Mouse (Mus musculus) adrenal gland, postnatal 14 days (tissue): Measurements from ENCODE around the gene Clpx. TPM values are rescaled to one million over a fixed set of nuclear protein-coding genes. Genes with fewer than 3 reads are reported as not detected.
"Not testable (repeated sequence)": the region's sequence is repeated elsewhere in the genome, so short reads cannot be mapped to it uniquely, and the experiment has no call there.

Source experiments
- DNase-seq: peaks from one replicate; pipeline ENCODE4 v3.0.0; 2021; ENCODE audit warnings: mixed read lengths
- total RNA-seq: library from RNA; stranded (reverse); gene quantifications from 2 replicates; pipeline ENCODE4 v1.2.3, GENCODE M21; 2021

Clpx gene
- total RNA-seq, 1 experiment from 2014 or later: 132 TPM

DNA sequence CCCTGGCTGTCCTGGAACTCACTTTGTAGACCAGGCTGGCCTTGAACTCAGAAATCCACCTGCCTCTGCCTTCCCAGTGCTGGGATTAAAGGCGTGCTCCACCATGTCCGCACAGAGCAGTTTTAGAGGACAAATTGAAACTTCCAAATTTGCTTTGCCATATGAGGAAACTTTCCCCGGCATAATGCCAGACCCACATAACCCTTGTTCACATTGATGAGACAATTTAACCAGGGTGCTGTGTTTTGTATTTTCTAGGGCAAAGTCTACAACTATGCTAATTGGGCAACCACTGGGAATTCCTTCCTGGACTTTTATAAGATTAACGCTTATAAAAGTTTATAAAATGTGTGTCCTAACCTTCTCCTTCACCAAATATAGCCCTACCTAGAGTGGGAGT, 4.1 kb upstream of the Clpx start:
- peak; percentile 62 for DNase-seq

DNA sequence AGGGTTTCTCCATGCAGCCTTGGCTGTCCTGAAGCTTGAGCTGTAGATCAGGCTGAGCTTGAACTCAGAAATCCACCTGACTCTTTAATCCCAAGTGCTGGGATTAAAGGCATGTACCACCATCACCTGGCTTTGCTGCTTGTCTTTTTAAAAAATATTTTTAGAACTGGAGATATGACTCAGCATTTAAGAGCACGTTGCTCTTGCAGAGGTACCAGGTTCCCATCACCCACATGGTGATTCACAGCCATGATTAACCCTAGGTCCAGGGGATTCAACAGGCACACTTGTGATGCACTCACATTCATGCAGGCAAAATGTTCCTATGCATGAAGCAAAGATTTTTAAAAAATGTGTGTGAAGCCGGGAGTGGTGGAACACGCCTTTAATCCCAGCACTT, 1.6 kb upstream of the Clpx start:
- no peak for DNase-seq

DNA sequence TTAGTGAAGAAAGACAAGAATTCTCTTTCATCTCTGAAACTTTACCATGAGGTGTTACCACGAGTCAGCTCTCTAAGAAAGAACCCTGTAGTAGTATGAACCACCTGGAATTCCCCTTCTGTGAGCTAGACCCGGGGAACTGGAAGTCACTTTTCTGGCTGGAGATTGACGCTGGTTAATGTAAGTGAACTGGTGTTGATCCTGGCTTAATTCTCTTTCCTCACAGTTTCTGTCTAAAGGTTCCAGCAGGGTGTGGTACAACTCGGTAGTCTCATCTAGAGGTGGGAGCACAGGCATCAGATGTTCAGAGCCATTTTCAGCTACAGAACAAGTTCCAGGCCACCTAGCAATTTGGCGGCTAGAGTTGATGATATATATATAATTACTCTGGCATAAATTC, 941 bp upstream of the Clpx start:
- DNase-seq: no peak

DNA sequence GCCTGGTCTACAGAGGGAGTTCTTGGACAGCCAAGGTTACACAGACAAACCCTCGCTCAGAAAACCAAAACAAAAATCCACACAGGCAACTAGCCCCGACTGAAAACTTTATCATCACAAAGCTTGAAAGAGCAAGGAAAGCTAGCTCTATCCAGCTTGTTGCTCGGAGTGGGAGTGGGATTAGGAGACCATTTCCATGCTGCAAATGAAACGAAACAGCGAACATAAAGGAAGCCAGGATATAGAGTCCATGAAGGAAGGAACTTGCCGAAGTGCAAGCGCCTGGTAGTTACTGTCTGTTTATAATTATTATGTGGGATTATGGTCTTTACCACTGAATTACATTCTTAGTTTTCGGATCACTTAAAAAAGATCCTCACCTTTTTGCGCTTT, 484 bp upstream of the Clpx start:
- no peak for DNase-seq

DNA sequence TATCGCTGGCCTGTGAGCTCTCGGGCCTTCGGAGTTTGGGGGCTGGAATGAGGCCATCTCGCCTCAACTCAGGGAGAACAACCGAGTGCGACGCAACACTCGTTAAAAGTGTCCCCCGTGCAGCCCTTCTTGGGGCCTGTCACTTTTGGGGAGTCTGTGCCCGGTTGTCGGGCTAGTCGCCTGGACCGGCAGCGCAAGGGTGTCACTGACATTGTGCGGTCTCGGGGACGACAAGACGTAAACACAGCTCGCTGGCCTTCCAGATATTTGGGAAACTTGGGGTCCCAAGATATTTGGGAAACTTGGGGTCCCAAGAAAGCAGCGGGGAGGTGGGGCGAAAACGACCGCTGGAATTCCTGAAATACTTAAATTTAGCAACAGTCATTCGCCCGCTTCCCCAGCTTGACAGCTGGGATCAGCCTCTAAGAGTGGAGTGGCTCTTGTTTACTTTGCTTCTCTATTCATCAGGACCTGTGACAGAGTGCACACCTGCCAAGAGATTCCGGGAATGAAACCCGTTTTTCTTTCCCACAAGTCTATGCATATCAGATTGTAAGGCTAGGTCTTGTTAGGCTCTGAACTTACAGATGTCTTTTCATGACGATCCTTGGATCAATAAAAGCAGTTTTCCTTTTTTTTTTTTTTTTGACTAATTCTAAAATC, 787 bp downstream of the Clpx start:
- DNase-seq: no peak

DNA sequence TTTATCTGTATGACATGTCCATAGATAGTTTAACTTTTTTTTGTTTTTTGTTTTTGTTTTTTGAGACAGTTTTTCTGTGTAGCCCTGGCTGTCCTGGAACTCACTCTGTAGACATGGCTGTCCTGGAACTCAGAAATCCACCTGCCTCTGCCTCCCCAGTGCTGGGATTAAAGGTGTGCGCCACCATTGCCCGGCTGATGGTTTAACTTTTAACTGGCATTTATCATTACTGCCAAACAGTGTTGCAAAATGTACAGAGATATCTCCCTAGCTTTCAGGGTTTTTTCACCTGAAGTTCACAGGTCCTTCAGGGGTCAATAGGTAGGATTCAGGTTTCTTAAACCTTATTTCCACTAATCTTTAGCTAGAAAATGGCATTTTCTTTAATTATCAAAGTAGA, 3.0 kb downstream of the Clpx start:
- DNase-seq: no peak

DNA sequence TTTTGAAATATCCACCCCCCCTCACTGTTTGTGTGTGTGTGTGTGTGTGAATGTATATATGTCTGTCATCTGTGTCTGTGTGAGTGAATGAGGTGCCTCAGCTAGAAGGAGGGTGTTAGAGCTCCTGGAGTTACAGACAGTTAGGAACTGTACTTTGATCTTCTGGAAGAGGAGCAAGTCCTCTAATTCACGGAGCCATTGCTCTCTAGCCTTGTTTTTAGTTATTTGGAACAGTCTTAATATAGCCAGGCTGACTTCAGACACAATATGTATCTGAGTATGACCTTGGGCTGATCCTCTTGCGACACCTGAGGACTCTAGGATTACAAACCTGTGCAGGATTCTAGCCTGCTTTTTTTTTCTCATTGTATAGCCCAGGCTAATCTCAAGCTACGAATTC, 4.7 kb downstream of the Clpx start:
- peak; percentile 1 for DNase-seq

DNA sequence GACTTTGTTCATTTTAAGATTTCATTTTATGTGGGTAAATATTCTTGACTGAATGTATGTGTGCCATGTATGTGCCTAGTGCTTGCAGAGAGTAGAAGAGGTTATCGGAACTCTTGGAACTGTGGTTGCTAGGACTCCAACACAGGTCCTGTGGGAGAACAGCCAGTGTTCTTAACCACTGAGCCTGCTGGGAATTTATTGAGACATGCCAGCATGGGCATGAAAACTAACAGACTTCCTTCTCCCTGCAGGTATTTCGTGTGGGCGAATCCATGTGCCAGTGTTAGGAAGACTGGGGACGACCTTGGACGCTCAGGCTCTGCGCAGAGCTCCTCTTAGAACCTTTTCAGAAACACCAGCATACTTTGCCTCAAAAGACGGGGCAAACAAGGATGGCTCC, 5.6 kb downstream of the Clpx start:
- peak; percentile 33 for DNase-seq

DNA sequence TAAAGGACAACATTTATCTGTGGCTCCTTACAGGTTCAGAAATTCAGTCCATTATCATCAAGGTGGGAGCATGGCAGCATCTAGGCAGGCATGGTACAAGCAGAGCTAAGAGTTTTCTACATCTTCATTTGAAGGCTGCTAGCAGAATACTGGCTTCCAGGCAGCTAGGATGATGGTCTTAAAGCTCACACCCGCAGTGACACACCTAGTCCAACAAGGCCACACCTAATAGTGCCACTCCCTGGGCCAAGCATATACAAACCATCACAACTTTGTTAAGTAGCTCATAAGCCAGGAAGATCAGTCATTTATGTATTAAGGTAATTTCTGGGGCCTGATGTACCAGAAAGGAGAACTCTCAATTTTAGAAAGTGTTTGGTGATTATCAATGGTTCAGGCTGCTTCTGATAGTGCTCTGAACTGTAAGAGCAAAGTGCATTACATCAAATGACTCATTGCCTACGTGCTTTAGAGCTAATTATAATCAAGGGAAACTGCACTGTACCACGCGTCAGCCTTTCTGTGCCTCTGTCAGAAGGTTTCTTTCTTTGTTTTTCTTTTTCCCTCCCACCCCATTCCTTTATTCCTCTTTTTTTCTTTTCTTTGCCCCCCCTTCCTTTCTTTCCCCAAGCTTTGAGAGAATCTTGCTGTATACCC, 8.4 kb downstream of the Clpx start:
- no peak for DNase-seq

DNA sequence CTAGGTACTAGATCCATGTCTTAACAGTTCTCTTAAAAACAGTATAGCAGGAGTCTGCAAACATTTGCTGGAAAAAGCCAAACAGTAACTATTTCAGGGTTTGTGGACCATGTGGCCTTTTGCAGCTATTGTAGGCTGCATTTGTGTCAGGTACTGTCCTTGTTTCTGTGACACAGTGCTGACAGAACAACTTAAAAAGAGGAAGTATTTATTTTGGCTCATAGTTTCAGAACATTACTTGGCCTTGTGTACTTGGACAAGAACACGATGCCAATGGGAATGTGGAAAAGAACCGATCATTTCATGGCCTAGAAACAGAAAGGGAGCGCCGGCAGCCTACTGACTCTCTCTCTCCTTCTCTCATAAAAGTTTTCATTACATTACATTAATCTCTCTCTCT, 9.5 kb downstream of the Clpx start:
- no peak for DNase-seq

DNA sequence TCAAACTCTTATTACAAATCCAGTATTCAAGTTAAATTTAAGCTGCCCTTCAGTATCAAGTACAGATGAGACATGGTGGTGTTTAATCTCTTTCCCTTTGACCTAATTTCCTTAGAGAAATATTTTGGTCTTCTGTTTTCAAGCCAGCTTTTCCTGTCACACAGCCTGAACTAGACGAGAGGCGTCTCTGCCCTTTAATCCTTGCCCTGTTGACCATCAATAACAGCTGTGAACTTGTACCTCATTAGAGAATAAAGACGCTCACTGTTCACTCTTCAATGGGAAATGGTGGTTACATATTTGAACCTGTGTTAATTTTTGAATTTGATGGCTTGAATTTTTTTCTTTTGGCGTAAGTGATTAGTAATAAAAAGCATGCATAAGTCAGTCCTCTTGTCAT, 10.2 kb downstream of the Clpx start:
- DNase-seq: no peak

DNA sequence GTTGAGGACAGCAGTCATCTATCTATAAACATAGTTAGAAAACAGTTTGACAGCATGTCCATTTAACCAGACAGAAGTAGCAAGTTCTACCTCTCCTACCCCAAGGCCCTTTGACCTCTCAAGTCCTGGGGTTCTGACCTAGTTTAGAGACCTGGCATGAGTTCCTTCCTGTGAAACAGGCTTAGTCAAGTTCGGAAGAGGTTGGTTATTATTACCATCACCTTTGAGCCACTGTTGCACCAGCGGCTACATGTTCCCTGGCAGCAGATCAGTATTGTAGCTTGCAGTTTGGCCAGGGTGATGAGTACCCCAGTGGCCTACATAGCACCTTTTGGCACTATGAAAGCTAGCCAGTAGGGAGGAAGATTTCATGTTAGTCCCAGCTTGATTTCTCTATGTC, 12.6 kb downstream of the Clpx start:
- DNase-seq: peak; percentile 50

DNA sequence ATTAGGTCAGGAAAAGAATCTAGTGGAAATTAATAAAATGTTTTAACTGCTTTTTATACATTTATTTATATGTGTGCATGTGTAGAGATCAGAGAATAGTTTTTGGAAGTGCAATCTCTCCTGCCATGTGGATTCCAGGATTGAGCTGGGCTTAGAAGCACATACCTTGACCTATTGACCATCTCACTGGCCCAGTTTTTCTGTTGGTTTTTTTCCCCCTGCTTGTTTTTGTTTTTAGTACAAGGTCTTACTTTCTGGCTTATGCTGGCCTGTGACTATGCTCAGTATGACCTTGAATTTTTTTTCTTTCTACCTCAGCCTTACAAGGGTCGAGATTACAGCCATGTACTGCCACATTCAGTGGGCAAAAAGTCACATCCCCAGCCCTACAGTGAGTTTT, 14.0 kb downstream of the Clpx start:
- DNase-seq: no peak

DNA sequence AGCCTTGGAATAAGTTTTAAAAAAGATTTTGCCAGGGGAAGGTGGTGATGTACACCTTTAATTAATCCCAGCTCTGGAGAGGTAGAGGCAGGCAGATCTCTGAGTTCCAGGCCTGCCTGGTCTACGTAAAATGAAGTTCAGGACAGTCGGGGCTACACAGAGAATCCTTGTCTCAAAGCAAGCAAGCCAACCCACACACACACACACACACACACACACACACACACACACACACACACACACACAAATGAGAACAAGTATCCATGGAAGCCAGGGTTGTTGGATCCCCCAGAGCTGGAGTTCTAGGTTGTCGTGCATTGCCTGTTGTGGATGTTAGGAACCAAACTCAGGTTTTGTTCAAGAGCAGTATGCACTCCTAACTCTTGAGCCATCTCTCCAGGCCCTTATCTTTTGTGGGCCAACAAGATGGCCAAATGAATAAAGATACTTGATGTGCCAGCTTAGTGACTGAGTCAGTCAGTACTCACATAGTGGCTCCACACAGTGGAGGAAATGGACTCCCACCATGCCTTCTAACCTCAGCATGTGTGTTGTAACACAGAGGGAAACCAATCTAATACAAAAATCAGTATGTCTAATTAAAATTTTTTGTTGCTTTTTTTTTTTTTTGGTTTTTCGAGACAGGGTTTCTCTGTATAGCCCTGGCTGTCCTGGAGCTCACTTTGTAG, 18.8 kb downstream of the Clpx start:
- DNase-seq: no peak

DNA sequence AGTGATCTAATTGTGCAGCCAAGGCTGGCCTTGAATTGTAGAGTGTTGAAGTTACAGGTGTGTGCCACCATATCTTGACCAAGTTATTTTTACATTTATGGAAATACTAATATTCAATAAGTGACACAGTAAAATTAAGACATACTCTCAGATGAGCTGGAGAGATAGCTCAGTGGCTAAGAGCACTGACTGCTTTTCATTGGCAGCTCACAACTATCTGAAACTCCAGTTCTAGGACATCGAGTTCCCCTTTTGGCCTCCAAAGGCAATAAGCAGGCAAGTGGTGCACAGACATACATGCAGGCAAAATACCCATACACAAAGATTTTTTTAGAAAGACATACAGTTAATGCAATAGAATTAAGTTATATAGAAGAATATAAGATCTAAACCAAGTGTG, 19.8 kb downstream of the Clpx start:
- no peak for DNase-seq

DNA sequence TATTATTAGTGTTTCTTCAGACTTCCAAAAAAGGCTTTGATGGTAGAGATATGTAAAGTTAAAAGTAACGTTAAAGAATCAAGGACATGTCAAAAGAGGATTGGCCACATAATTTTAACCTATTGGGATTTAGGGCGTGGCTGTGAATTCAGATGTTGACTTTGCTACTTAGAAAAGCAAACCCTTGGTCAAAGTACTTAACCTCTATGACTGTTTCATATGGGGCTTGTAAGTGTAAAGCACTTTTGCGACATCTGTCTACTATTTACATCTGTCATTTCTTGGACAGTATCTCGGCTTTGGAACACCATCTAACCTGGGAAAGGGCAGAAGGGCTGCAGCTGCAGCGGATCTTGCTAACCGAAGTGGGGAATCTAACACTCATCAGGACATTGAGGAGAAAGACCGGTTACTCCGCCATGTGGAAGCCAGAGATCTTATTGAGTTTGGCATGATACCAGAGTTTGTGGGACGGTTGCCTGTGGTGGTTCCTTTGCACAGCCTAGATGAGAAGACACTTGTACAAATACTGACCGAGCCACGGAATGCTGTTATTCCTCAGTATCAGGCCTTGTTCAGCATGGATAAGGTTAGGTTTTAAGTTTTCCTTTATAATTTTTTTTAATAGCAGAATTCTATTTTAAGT, 28.3 kb downstream of the Clpx start:
- DNase-seq: no peak

DNA sequence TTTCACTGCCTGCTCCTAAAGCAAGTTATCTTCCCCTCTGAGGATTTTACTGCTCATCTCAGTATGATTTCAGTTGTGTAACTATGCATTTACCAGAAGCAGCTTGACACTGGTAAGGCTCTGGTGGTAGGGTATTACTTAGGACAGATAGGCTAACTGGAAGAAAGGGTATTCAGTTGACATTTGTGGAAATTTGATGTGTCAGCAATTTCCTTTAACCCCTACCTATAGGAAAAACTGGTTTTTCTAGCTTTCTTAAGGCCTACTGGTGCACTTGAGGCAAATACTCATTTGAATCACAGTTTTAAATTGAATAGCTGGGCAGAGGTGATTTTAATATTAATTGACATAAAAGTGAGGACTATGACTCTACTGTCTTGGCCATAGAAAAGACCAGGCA, 31.9 kb downstream of the Clpx start:
- DNase-seq: no peak

DNA sequence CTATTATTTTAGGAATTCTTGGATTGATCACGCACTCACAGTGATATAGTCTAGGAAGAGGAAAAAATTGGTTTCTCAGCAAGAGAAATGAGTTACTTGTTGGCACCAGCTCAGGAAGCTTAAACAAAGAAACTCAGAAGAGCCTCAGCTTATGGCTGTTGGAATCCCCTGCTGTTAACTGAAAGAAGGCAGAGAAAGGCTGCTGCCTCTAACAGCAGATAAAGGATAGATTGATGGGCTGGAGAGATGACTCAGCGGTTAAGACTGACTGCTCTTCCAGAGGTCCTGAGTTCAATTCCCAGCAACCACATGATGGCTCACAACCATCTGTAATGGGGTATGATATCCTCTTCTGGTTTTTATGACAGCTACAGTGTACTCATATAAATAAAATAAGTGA, 33.3 kb downstream of the Clpx start:
- no peak for DNase-seq

DNA sequence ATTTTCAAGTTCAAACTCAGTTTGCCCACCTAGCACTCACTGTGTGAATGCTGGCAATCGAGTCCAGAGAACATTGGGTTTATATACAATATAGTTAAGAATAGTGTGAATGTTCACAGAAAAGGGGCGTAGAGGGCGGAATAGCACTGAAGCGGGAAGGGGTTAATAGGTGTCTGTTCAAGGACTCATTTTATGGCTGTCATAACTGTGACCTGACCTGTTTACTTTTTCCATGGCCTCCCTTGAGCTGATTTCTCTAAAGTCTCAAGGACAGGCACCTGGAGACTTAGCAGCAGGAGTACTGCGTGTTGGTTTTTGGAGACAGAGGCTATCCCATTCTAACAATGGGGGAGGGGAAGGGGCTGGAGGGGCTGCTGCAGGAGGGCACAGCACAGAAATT, 39.9 kb downstream of the Clpx start:
- DNase-seq: no peak

DNA sequence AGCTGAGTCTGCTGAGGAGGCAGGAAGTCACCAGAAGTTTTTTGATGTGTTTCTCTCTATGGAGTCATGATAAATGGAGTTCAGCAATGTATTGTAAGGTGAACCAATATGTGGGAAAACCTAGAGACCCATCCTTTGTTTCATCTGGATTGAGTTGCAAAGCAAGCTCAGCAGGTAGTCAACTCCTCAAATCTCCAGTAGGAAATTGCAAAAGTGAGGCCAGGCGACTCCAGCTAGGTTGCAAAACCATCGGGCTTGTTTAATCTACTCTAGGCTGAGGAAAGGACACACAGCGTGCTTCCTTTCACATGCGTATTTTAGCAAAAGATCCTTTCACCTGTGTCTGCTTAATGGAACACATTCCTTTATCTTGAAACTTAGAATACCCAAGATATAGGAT, 45.1 kb downstream of the Clpx start:
- DNase-seq: no peak

DNA sequence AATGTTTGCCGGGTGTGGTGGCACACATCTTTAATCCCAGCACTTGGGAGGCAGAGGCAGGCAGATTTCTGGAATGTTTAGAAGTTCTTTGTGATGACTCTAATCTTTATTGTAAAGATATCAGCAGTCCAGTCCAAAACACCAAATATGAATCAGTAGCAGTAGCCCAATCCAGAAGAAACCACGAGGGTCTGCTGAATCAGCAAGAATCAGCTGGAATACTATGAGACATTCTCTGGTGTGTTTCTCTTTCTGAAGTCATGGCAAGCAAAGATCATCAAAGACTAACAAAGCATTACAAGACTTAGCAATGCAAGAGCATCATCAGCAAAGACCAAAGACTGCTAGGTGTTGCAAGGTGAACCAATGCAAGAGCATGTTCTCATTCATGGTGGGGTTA, 46.4 kb downstream of the Clpx start:
- no peak for DNase-seq

DNA sequence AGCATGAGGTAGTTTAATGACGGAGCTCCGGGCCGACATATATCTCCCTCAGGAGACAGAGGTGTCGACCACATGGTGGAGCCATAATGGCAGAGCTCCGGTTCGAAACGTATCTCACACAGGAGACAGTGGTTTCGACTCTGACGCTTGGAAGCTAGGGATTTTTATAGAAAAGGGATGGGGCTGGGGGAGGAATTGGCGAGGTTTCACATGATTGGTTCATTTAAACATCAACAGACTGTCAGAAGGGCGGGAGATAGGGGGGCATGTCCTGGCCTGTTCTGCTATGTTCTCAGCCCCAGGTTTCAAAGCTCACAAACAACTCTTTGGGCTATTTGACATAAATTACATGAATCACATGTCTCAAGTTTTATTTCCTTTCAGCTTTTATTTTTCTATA, 51.4 kb downstream of the Clpx start:
- not testable (repeated sequence) for DNase-seq

DNA sequence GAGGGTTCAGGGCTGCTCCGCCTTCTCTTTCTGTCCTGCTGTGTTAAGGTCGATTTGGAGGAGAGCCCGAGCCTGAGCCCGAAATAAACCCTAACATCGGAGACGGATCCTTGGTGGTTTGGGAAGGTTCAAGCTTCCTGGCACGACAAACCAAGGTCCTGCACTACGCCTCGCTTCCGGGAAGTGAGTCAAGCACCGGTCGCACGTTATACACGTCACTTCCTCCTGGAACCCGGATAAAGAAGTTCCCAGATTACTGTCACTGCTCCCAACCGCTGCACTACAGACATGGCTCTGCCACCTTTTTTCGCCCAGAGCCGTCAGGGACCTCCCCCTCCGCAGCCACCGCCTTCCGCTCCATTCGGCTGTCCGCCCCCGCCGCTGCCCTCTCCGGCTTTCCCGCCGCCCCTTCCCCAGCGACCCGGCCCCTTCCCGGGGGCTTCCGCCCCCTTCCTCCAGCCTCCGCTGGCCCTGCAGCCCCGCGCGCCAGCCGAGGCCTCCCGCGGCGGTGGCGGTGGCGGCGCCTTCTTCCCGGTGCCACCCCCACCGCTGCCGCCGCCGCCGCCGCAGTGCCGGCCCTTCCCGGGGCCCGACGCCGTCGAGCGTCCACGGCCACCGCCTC, 51.9 kb downstream of the Clpx start, which contains the start of gene Pdcd7:
Gene Pdcd7 (plus strand): TSS at position 251 of the 622 bp plus-strand sequence.
- DNase-seq: peak; percentile 96
